Mouse (Mus musculus) heart, embryonic 13.5 days (tissue): ENCODE measurements around the gene Arhgap29. TPM values are rescaled to one million over a fixed set of nuclear protein-coding genes. Genes with fewer than 3 reads are reported as not detected.

Experiments
- ATAC-seq: fragments of 200-750 bp; cut with Nextera tagmentation; 2 replicates; pipeline ENCODE4 v1.8.0; 2017; ENCODE audit warnings: moderate TSS enrichment; ENCODE audit not compliant: insufficient number of reproducible peaks, low FRiP score, low TSS enrichment; ENCODE audit errors: extremely low read depth
- H3K27ac ChIP-seq: fragments of 300-500 bp; sonication (generic); replicated peaks from 2 replicates; pipeline ENCODE4 v1.5.1; 2015; ENCODE audit warnings: moderate library complexity, mild to moderate bottlenecking, inconsistent platforms
- H3K27me3 ChIP-seq: fragments of 300-500 bp; sonication (generic); replicated peaks from 2 replicates; pipeline ENCODE4 v1.6.1; 2015; ENCODE audit warnings: mild to moderate bottlenecking, inconsistent platforms
- H3K36me3 ChIP-seq: fragments of 300-500 bp; sonication (generic); 2 replicates; pipeline ENCODE4 v1.6.1; 2015; ENCODE audit warnings: mild to moderate bottlenecking, inconsistent platforms
- H3K4me1 ChIP-seq: fragments of 300-500 bp; sonication (generic); 2 replicates; pipeline ENCODE4 v1.6.1; 2015; ENCODE audit warnings: inconsistent platforms
- H3K4me2 ChIP-seq: fragments of 300-500 bp; sonication (generic); 2 replicates; pipeline ENCODE4 v1.6.1; 2015; ENCODE audit warnings: inconsistent platforms, mild to moderate bottlenecking, moderate library complexity
- H3K4me3 ChIP-seq: fragments of 300-500 bp; sonication (generic); 2 replicates; pipeline ENCODE4 v1.5.1; 2015; ENCODE audit warnings: moderate library complexity, mild to moderate bottlenecking, inconsistent platforms
- H3K9ac ChIP-seq: fragments of 300-500 bp; sonication (generic); 2 replicates; pipeline ENCODE4 v1.6.1; 2015; ENCODE audit warnings: inconsistent platforms, mild to moderate bottlenecking, moderate library complexity
- H3K9me3 ChIP-seq: fragments of 300-500 bp; sonication (generic); 2 replicates; pipeline ENCODE4 v1.6.1; 2016; ENCODE audit warnings: inconsistent platforms
- WGBS: fragments of 180-500 bp; shearing (Covaris S2); methylation state at CpG from one replicate; pipeline ENCODE4 v1.1.7; 2015; ENCODE audit warnings: mixed read lengths; 5-methylcytosine and 5-hydroxymethylcytosine counted together
- polyA plus RNA-seq: library from polyadenylated mRNA; unstranded; fragments of >200 nt; fragmentation: Nextera tagmentation; extraction: Ambion mirVana; gene quantifications from 2 replicates; pipeline ENCODE4 v1.2.1, GENCODE M21; 2015

Gene Arhgap29
- polyA plus RNA-seq, 1 experiment from 2014 or later = 47.2 TPM

DNA sequence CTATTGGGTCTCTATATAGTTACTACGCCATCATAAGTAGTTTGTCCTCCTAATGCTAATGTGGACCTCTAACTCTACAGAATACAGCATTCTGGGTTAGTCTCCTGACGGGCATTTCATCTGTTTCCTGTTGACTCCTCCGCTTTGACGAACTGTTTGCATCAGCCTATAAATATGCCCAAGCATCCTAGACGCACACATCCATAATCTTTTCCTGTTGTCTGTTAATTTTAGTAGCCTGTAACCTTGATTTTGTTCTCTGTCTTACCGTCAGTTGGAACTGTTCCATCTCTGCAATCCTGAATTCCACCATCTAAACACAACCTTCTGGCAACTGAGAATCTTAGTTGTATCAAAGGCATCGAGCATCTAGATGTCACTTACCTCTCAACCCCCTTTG, 34.7 kb upstream of the Arhgap29 start:
- Histone ChIP-seq H3K27me3 (no peaks in the 10 kb centered on the region), H3K4me1 (peaks cover 17% of the 10 kb centered on the region), H3K4me2 (no peak overlapping the region), H3K9me3 (no peaks in the 10 kb centered on the region), H3K9ac (no peak overlapping the region), H3K36me3 (no peaks in the 10 kb centered on the region), H3K27ac (no peak overlapping the region), H3K4me3 (no peak overlapping the region)
- WGBS = 72% methylated on average over 7 of the region's 7 CpGs
- no peak for ATAC-seq

DNA sequence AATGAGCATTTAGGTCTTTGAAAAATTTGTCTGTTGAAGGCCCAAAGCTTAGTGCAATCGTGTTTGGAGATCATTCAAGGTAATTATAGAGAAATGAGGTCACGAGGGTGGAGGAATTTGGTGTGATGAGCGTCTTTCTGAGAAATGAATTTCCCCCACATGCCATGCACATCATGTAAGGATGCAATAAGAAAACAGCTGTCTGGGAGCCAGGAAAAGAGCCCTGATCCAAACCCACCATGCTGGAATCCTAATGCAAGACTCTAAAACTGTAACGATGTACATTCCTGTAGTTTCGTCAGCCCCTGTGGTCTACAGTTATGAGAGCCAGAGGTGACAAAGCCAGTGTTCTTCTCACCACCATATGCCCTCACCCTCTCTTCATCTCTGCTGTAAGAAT, 32.4 kb upstream of the Arhgap29 start:
- WGBS = 69% methylated on average over 5 of the region's 5 CpGs
- no peak overlapping the region for H3K9ac ChIP-seq
- H3K27me3 ChIP-seq = no peaks in the 10 kb centered on the region
- no peak overlapping the region for H3K27ac ChIP-seq
- no peak for ATAC-seq
- no peak overlapping the region for H3K4me2 ChIP-seq
- peaks cover 12% of the 10 kb centered on the region for H3K4me1 ChIP-seq
- no peak overlapping the region for H3K4me3 ChIP-seq
- no peaks in the 10 kb centered on the region for H3K9me3 ChIP-seq
- H3K36me3 ChIP-seq = no peaks in the 10 kb centered on the region

DNA sequence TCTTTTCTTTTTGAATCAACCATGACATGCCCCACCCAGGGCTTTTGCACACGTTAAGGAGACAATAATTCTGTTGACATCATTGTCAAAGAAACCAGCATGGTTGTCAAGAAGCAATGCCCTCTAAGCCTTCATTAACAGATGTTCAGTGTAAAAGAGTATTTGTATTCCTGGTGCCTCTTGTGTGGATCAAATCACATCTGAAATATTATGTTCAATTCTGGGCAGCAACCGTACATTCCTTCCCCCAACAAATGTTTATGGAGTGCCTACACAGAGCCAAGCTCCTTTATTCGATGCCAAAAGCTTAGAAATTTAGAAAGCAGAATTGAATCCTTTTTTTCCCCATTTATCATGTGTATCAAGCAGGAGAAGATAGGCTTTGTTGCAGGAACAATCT, 31.6 kb upstream of the Arhgap29 start:
- Histone ChIP-seq H3K4me2 (no peak overlapping the region), H3K27ac (no peak overlapping the region), H3K4me3 (no peak overlapping the region), H3K27me3 (no peaks in the 10 kb centered on the region), H3K36me3 (no peaks in the 10 kb centered on the region), H3K9ac (no peak overlapping the region), H3K4me1 (peaks cover 17% of the 10 kb centered on the region), H3K9me3 (no peaks in the 10 kb centered on the region)
- WGBS = 72% methylated on average over 3 of the region's 3 CpGs
- ATAC-seq = no peak

DNA sequence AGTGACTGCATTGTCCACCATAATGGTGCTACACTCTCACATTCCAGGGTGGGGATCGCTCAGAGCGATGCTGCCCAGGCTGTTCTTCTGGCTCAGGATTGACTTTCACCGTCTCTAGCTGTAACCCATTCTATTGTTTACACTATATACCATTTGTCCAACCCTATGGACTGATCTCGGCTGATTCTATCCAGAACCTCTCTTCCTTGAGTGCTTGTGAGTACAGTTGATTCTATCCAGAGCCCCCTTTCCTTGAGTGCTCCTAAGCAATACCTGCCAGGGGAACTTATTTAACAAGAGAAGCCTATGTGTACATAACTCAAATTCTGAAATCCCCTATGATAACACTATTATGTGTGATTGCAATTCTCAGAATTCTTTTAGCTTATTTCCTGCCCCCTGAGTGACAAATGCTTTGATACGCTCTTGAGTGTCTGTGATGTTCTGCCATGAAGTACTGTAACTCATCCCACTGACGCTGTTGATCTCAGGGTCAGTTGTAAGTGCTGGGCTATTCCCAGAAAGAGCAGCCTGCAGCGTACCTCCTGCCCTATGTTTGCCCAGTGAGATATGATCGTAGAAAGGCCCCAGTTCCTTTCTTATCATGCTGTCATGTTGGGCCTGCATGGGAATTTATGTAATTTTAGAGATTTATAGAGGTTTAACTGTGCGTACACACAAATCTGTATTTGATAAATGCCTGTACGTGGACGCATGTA, 27.4 kb upstream of the Arhgap29 start:
- no peak overlapping the region for H3K4me2 ChIP-seq
- no peaks in the 10 kb centered on the region for H3K36me3 ChIP-seq
- 0 out of 2 replicates have a peak, but pooled peaks cover 4% of the 10 kb centered on the region for H3K9me3 ChIP-seq
- ATAC-seq = no peak
- no peaks in the 10 kb centered on the region for H3K27me3 ChIP-seq
- H3K9ac ChIP-seq = no peak overlapping the region
- H3K4me3 ChIP-seq = no peak overlapping the region
- 50% methylated on average over 11 of the region's 11 CpGs for WGBS
- peak overlapping the region; percentile 36; the same call in 1 of the 2 replicates for H3K27ac ChIP-seq
- peaks cover 16% of the 10 kb centered on the region for H3K4me1 ChIP-seq

- 70% methylated on average over 3 of the region's 3 CpGs for WGBS
- no peaks in the 10 kb centered on the region for H3K27me3 ChIP-seq
- H3K4me1 ChIP-seq = peaks cover 16% of the 10 kb centered on the region
- H3K9ac ChIP-seq = no peak overlapping the region
- no peaks in the 10 kb centered on the region for H3K36me3 ChIP-seq
- H3K9me3 ChIP-seq = 0 out of 2 replicates have a peak, but pooled peaks cover 4% of the 10 kb centered on the region
- no peak for ATAC-seq
- H3K27ac ChIP-seq = no peak overlapping the region
- no peak overlapping the region for H3K4me2 ChIP-seq
- H3K4me3 ChIP-seq = no peak overlapping the region
Measured at GRCm38 (mm10) chr3:121927601-121928000, 24.7 kb upstream of the Arhgap29 start.

- no peak overlapping the region for H3K9ac ChIP-seq
- WGBS = 60% methylated on average over 4 of the region's 4 CpGs
Measured at GRCm38 (mm10) chr3:121932815-121933214, 19.5 kb upstream of the Arhgap29 start.

GRCm38 (mm10) chr3:121936241-121936640, 16.1 kb upstream of the Arhgap29 start:
- no peak overlapping the region for H3K27ac ChIP-seq
- 57% methylated on average over 2 of the region's 2 CpGs for WGBS
- ATAC-seq = no peak

More at GRCm38 (mm10) chr3:121932815-121933214, 19.5 kb upstream of the Arhgap29 start:
- H3K36me3 ChIP-seq = no peaks in the 10 kb centered on the region
- H3K9me3 ChIP-seq = 0 out of 2 replicates have a peak, but pooled peaks cover 4% of the 10 kb centered on the region
- no peaks in the 10 kb centered on the region for H3K4me1 ChIP-seq
- H3K4me2 ChIP-seq = no peak overlapping the region
- no peak for ATAC-seq
- no peak overlapping the region for H3K4me3 ChIP-seq
- H3K27me3 ChIP-seq = no peaks in the 10 kb centered on the region
- H3K27ac ChIP-seq = no peak overlapping the region

DNA sequence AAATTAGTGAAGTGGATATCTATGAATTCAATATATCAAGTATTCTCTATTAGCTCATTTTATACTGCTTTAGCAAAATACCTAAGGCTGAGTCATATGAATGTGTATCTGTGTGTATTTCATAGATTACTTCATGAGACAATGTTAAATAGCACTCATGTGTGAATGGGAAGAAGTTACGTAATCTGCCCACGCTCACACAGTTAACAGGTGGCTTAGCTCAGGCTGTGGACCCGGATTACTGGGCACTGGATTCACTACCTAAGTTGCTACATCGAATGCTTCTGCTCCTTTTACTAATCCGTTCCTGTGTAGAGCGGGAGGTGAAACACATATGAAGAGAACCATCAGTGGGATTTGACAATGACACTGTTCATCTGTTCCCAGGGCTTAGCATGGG, 15.3 kb upstream of the Arhgap29 start:
- peaks cover 20% of the 10 kb centered on the region for H3K4me1 ChIP-seq
- ATAC-seq = no peak
- H3K36me3 ChIP-seq = no peaks in the 10 kb centered on the region
- H3K4me2 ChIP-seq = no peak overlapping the region
- no peak overlapping the region for H3K4me3 ChIP-seq
- WGBS = 79% methylated on average over 6 of the region's 6 CpGs
- no peak overlapping the region for H3K9ac ChIP-seq
- no peaks in the 10 kb centered on the region for H3K9me3 ChIP-seq
- H3K27ac ChIP-seq = no peak overlapping the region
- H3K27me3 ChIP-seq = no peaks in the 10 kb centered on the region

More at GRCm38 (mm10) chr3:121936241-121936640, 16.1 kb upstream of the Arhgap29 start:
- Histone ChIP-seq H3K9ac (no peak overlapping the region), H3K4me3 (no peak overlapping the region), H3K4me2 (no peak overlapping the region), H3K9me3 (no peaks in the 10 kb centered on the region), H3K27me3 (no peaks in the 10 kb centered on the region), H3K4me1 (peaks cover 17% of the 10 kb centered on the region), H3K36me3 (no peaks in the 10 kb centered on the region)

GRCm38 (mm10) chr3:121939658-121940057, 12.7 kb upstream of the Arhgap29 start:
- H3K4me2 ChIP-seq = no peak overlapping the region
- no peak overlapping the region for H3K27ac ChIP-seq
- WGBS = 55% methylated on average over 1 of the region's 1 CpGs
- H3K4me1 ChIP-seq = peaks cover 20% of the 10 kb centered on the region
- ATAC-seq = no peak
- H3K36me3 ChIP-seq = no peaks in the 10 kb centered on the region
- no peak overlapping the region for H3K4me3 ChIP-seq
- no peaks in the 10 kb centered on the region for H3K9me3 ChIP-seq
- H3K27me3 ChIP-seq = no peaks in the 10 kb centered on the region
- no peak overlapping the region for H3K9ac ChIP-seq

DNA sequence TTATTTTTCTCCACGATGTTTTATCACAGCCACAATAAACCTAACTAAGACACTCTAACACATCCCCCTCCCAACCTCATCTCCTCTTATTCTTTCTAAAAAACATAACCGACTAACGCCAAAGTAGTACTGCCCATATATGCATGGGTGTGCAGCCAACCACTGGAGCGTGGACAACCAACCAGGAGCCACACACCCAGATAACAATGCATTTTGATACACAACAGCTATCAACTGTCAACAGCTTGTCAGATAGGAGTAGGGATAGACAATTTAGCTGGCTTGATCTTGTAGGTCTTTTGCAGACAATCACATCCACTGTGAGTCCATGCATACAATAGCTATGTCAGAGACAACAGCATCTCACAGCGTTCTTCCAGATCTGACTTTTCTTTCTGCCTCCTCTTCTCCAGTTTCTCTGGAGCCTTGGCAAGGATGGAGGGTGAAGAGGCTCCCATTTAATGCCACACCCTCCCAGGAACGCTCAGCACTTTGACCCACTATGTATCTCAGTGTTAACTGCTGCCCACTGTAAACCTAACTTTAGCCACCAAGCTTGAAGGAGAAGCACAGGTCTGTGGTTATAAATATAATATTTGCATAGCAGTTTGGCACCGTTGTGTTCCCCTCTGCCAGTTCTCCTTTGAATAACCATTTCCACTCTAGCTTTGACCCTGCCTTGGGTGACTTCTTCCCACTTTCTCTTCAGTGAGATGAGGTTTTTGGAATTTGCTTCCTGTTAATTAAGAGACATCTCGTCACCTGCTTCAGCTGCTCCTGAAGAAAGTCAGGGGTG, 12.0 kb upstream of the Arhgap29 start:
- no peak overlapping the region for H3K27ac ChIP-seq
- H3K27me3 ChIP-seq = no peaks in the 10 kb centered on the region
- H3K9me3 ChIP-seq = no peaks in the 10 kb centered on the region
- no peak overlapping the region for H3K9ac ChIP-seq
- H3K4me1 ChIP-seq = peaks cover 20% of the 10 kb centered on the region
- H3K36me3 ChIP-seq = no peaks in the 10 kb centered on the region
- 58% methylated on average over 8 of the region's 8 CpGs for WGBS
- no peak overlapping the region for H3K4me3 ChIP-seq
- ATAC-seq = no peak
- no peak overlapping the region for H3K4me2 ChIP-seq

- Histone ChIP-seq H3K27ac (no peak overlapping the region), H3K4me2 (no peak overlapping the region), H3K36me3 (no peaks in the 10 kb centered on the region), H3K4me3 (no peak overlapping the region), H3K9me3 (no peaks in the 10 kb centered on the region), H3K4me1 (peaks cover 20% of the 10 kb centered on the region), H3K27me3 (no peaks in the 10 kb centered on the region), H3K9ac (no peak overlapping the region)
- ATAC-seq = no peak
- 73% methylated on average over 11 of the region's 11 CpGs for WGBS
Measured at GRCm38 (mm10) chr3:121941204-121941745, 11.1 kb upstream of the Arhgap29 start.
